Mouse (Mus musculus): Measurements from ENCODE around the gene Zbtb11.

The Zbtb11 gene

GRCm38 (mm10) chr16:56055911-56056310 is 82.2 kb downstream of the Zbtb11 start:
- no peak for DNase-seq

DNA sequence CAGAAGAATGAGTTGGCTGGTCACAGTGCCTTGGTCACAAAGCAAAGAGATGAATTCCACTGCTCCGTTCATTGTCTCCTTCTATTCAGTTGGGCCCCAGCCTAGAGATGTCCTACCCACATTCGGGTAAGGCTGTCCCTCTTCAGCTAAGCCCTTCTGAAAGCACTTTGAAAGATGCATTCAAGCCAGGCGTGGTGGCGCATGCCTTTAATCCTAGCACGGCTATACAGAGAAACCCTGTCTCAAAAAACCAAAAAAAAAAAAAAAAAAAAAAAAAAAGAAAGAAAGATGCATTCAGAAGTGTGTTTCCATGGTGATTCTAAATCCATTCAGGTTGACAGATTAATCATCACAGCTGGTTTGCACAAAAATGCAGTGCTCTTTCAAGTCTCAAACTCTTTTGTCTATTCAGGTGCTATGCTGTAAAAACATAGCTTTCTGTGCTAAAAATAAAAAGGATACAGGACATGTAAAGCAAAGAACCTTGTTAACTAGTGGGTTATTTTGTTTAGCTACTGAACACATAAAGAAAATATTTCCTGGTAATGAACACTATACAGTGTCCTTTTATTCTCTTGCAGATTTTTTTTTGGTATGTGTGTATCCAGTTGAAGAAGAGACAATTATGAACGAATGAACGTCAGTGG is 83.4 kb downstream of the Zbtb11 start:
- no peak for DNase-seq

DNA sequence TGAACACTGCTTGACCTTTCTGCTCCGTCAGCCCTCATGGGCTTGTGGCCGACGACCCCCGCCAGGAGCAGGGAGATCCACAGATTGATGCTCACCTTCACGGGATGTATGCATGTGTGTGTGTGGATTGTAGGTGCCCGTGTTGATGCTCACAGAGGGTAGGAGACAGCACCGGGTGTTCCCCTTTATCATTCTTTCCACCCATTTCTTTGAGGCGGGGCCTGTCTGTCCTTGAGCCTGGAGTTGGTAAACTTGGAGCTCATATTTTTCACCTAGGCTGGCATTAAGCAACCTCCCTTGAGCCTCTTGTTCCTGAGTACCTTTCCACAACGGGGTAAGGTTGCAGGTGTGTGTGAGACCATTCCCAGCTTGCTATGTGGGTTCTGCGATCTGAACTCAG is 84.5 kb downstream of the Zbtb11 start:
- DNase-seq: no peak
